Mouse (Mus musculus): Measurements from ENCODE around the gene Il10. TPM values are rescaled to one million over a fixed set of nuclear protein-coding genes. Genes with fewer than 3 reads are reported as not detected.

Il10 gene
- polyA plus RNA-seq, 1 experiment from 2014 or later = 0.04 TPM

DNA sequence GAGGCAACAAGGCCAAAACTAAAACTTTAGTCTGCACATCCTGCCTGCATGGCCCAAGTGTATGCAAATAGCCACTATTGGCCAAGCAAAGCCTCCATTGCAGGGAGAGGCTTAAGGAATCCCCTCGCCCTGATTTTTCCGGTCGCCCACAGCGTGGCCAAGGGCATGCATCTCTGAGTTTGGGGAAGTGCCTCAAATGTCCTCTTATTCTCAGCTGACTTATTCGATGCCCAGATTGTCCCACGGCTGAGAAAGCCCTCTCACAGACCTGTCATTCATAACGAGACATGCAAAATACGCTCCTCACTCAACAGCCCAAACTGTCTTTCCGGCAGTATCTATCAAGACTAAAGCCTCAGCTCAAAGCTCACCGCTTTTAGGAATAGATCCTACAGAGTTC lies 27.0 kb downstream of the Il10 start:
- no peaks in the 10 kb centered on the region for H3K27me3 ChIP-seq
- in situ Hi-C loops (cut with MboI; ENCODE audit: low pct_unique_long_range_greater_than_20kb) = no loop called here
- CTCF ChIA-PET = interaction anchor here (1.1 kb wide), 1 partner anchor 172 kb away, joined by 3 read pairs; no protein-coding TSS in a partner anchor
- POLR2A ChIA-PET = no interaction called here
- ATAC-seq = no peak
- TF ChIP-seq CTCF (IDR thresholded peaks at IDR 0.05) = no peak
- no peak for DNase-seq (ENCODE audit: low read depth, low spot score)

DNA sequence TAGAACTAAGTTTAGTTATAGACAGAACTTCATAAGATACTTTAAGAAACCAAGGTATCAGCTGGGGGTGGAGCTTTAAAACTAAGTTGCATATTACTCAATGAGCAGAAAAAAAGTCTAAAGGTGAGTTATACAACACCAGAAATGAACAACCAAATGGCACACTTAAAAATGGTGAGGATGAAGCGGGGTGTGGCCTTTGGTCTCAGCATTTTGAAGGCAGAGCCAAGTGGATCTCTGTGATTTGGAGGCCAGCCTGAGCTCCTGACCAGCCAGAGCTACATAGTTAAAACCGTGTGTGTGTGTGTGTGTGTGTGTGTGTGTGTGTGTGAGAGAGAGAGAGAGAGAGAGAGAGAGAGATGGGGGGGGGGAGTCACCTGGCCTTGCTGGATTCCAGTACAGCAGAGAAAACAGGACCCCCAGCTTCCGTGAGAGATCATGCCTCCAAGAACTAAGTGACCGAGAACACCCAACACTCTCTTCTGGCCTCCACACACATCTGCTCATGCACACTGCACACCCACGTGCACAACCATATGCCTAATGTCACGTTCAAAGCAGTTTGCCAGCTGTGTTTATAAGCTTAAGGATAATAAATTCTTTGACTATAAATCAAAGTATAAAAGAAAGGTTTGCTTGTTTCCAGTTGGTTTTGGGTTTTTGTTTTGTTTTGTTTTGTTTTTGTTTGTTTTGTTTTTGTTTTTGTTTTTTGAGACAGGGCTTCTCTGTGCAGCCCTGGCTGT lies 28.6 kb downstream of the Il10 start:
- ATAC-seq (no peak), DNase-seq (ENCODE audit: low read depth, low spot score) (no peak)
- POLR2A ChIA-PET = no interaction called here
- no peaks in the 10 kb centered on the region for H3K27me3 ChIP-seq
- TF ChIP-seq CTCF (IDR thresholded peaks at IDR 0.05) = no peak
- in situ Hi-C loops (cut with MboI; ENCODE audit: low pct_unique_long_range_greater_than_20kb) = no loop called here
- CTCF ChIA-PET = interaction anchor here (0.8 to 1.5 kb wide), 4 partner anchors 11 to 250 kb away, joined by 3 to 4 read pairs (median 4); no protein-coding TSS in a partner anchor

DNA sequence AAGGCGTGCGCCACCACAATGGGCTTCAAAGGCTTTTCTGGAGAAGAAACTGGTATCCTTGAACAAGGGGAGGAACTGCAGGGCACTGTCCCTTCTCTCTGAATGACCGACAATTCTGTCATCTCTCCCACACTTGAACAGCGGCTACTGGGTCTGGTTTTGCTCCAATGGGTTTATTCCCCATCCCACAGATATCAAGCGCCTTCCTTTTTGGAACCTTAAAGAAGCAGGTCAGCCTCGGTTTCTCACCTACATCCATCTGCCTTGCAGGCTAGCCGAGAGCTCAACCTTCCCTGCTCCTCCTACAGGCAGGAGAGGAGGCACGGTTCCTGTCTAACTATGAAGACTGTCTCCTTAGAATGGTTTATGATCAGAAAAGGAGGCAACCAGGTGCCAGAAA lies 29.3 kb downstream of the Il10 start:
- ATAC-seq = no peak
- POLR2A ChIA-PET = interaction anchor here (1.3 kb wide), 1 partner anchor 13 kb away, joined by 3 read pairs; no protein-coding TSS in a partner anchor
- no peak for DNase-seq (ENCODE audit: low read depth, low spot score)

DNA sequence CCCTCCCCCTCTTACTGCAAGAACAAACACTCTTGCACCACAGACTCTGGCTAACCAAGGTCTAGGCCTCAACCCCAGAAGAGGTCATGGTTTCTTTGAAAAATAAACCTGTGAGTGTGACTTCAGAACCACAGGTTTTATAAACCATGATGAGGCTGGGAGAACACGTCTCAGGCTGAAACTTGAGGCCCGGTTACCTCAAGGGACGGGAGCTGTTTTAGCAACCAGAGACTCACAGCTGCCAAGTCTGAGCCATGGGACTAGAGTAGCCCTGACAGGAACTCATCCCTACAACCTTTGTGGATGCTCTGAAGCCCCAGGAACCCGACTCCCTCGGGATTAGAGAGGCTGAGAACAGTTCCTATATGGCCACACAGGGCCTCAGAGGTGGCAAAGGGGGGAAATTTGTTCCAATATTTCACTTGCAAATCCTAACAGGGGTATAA lies 29.7 kb downstream of the Il10 start:
- POLR2A ChIA-PET = interaction anchor here (1.3 kb wide), 1 partner anchor 13 kb away, joined by 3 read pairs; no protein-coding TSS in a partner anchor
- CTCF ChIA-PET = interaction anchor here (0.8 to 2.0 kb wide), 3 partner anchors 10 to 23 kb away, joined by 3 to 6 read pairs (median 3); no protein-coding TSS in a partner anchor
- DNase-seq (ENCODE audit: low read depth, low spot score) = no peak
- no peak for ATAC-seq
- in situ Hi-C loops (cut with MboI; ENCODE audit: low pct_unique_long_range_greater_than_20kb) = no loop called here
- no peaks in the 10 kb centered on the region for H3K27me3 ChIP-seq
- no peak for TF ChIP-seq CTCF (IDR thresholded peaks at IDR 0.05)

More for the DNA sequence above, 29.3 kb downstream of the Il10 start:
- CTCF ChIA-PET = interaction anchor here (1.5 to 2.0 kb wide), 3 partner anchors 10 to 24 kb away, joined by 3 to 6 read pairs (median 4); no protein-coding TSS in a partner anchor
- in situ Hi-C loops (cut with MboI; ENCODE audit: low pct_unique_long_range_greater_than_20kb) = no loop called here
- no peak for TF ChIP-seq CTCF (IDR thresholded peaks at IDR 0.05)
- no peaks in the 10 kb centered on the region for H3K27me3 ChIP-seq

DNA sequence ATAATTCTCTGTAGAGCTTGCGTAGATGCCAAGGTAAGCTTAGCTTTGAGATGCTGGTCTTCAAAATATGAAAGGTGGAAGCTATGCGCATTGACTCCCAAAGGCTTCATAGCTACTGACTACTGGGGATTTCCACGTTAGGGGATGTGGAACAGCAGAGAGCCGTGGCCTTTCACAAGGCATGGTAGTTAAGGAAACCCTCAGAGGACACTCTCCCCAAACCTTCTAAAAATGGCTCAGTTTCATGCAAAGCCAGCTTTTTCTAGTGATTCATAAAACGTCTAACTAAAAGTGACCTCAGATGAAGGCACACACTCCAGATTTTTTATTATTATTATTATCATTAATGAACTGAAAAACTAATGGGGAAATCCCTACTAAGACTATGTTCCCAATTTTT lies 30.4 kb downstream of the Il10 start:
- no peaks in the 10 kb centered on the region for H3K27me3 ChIP-seq
- CTCF ChIA-PET = interaction anchor here (0.8 to 2.0 kb wide), 2 partner anchors 11 to 24 kb away, joined by 3 to 6 read pairs; no protein-coding TSS in a partner anchor
- POLR2A ChIA-PET = interaction anchor here (1.3 kb wide), 1 partner anchor 12 kb away, joined by 3 read pairs; no protein-coding TSS in a partner anchor
- no peak for DNase-seq (ENCODE audit: low read depth, low spot score)
- no peak for ATAC-seq
- no peak for TF ChIP-seq CTCF (IDR thresholded peaks at IDR 0.05)
- in situ Hi-C loops (cut with MboI; ENCODE audit: low pct_unique_long_range_greater_than_20kb) = loop anchor here (5.0 to 10.0 kb wide), 3 partner anchors 63 to 255 kb away; no protein-coding TSS in a partner anchor

DNA sequence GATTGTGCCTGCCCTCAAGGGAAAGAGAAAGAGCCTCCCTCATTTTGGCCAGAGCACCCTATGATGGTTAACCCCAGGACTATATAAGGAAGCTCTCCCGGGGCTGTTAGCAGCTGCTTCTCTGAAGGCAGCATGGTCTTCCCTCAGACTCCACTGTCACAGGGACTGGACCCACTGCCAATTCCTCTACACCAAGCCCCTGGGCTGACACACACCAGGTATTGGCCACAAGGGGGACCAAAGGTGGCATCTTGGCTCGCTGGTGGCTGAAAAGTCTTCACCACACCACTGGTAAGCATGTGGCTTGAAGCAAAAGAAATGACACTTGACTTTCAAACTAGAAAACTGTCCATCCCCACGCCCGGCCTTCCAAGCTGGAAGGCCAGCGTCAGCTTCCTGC lies 31.0 kb downstream of the Il10 start:
- in situ Hi-C loops (cut with MboI; ENCODE audit: low pct_unique_long_range_greater_than_20kb) = loop anchor here (5.0 to 10.0 kb wide), 3 partner anchors 63 to 256 kb away; no protein-coding TSS in a partner anchor

DNA sequence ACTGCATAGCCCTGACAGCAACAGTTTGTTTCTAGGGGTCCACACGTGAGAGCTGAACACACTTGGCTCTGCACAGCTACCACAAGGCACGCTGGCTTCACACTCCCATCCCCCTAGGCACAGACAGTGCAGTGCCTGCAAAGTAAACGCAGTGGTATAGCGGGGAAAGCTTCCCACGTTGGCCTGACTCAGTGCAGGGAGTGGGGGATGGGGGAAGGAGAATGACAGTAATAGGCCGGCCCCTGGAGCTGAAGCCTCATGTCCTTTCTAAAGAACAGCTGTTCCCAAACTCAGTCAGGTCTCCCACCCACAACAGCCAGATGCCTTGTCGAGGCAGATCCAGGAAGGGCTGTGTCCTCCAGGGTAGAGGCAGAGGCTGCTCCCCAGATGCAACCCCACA lies 31.4 kb downstream of the Il10 start:
- in situ Hi-C loops (cut with MboI; ENCODE audit: low pct_unique_long_range_greater_than_20kb) = loop anchor here (5.0 to 10.0 kb wide), 3 partner anchors 64 to 256 kb away; no protein-coding TSS in a partner anchor
- ChIA-PET POLR2A (no interaction called here), CTCF (interaction anchor here (1.7 to 2.0 kb wide), 3 partner anchors 8 to 12 kb away, joined by 6 to 7 read pairs (median 6); no protein-coding TSS in a partner anchor)
- ATAC-seq (no peak), DNase-seq (ENCODE audit: low read depth, low spot score) (no peak)
- no peaks in the 10 kb centered on the region for H3K27me3 ChIP-seq
- TF ChIP-seq CTCF (IDR thresholded peaks at IDR 0.05) = no peak

More for the DNA sequence above, 31.0 kb downstream of the Il10 start:
- no peak for ATAC-seq
- ChIA-PET CTCF (interaction anchor here (1.7 to 2.0 kb wide), 2 partner anchors 10 to 12 kb away, joined by 6 to 7 read pairs; no protein-coding TSS in a partner anchor), POLR2A (no interaction called here)
- H3K27me3 ChIP-seq = no peaks in the 10 kb centered on the region
- TF ChIP-seq CTCF (IDR thresholded peaks at IDR 0.05) = no peak
- no peak for DNase-seq (ENCODE audit: low read depth, low spot score)

DNA sequence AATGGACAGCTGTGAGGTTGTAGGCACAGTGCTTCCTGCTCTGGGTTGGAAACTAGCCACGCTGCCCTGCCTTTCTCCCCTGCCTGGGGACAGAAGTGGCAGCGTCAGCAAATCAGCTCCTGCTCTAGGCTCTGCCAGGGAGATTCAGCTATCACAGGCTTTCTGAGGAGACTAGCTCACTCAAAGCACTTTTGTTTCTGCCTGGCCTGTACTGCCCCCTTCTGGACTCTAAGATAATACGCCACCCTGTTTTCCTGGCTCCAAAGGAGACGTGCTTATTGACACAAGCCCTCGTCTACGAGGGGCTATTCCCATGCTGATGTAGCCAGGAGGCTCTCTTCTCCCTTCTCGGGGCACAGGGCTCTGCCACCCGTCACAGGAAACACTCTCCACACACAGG lies 33.6 kb downstream of the Il10 start:
- ChIA-PET CTCF (interaction anchor here (0.7 to 2.0 kb wide), 3 partner anchors 10 to 187 kb away, joined by 3 to 6 read pairs (median 3); no protein-coding TSS in a partner anchor), POLR2A (no interaction called here)
- H3K27me3 ChIP-seq = no peaks in the 10 kb centered on the region
- in situ Hi-C loops (cut with MboI; ENCODE audit: low pct_unique_long_range_greater_than_20kb) = loop anchor here (5.0 to 10.0 kb wide), 3 partner anchors 66 to 258 kb away; no protein-coding TSS in a partner anchor
- no peak for TF ChIP-seq CTCF (IDR thresholded peaks at IDR 0.05)
- ATAC-seq (no peak), DNase-seq (ENCODE audit: low read depth, low spot score) (no peak)

DNA sequence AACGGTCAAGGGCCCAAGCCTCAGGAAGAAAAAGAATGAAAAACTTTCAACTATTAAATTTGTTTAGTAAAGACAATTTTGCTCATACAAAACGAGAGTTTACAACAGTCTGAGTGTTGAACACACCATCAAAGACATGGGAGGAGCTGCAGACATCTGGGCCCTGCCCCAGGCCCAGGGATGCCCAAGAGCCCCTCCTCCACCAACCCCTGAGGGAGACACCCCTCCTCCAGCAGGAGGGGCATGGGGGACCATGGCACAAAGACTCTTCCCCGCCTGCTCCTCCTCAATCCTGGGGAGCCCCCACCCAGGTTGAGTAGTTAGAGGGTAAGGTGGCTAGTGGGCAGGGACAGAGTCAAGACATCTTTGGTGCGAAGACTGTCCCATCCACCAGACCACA lies 34.0 kb downstream of the Il10 start:
- ATAC-seq = no peak
- no peak for DNase-seq (ENCODE audit: low read depth, low spot score)
- ChIA-PET CTCF (interaction anchor here (1.3 kb wide), 1 partner anchor 188 kb away, joined by 3 read pairs; no protein-coding TSS in a partner anchor), POLR2A (no interaction called here)
- in situ Hi-C loops (cut with MboI; ENCODE audit: low pct_unique_long_range_greater_than_20kb) = loop anchor here (5.0 to 10.0 kb wide), 3 partner anchors 66 to 259 kb away; no protein-coding TSS in a partner anchor
- no peaks in the 10 kb centered on the region for H3K27me3 ChIP-seq
- no peak for TF ChIP-seq CTCF (IDR thresholded peaks at IDR 0.05)

DNA sequence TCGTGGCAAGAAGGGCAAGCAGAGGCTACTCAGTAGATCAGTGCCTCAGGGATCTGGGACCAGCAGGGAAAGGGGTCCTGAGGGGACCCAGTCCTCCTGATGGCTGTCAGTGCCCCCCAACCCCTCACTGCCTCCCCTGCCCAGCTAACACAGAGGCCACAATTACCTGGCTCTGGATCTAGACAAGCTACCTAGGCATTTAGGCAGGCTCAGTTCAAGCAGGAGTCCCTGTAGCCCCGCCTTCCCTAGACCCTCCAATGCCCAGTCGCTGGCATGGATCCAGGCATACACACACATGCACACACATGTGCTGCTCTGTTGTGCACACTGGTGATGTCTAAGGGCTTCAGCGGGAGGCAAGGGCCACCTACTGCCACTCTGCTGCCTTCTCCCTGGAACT lies 34.6 kb downstream of the Il10 start:
- ATAC-seq = no peak
- no peaks in the 10 kb centered on the region for H3K27me3 ChIP-seq
- no peak for TF ChIP-seq CTCF (IDR thresholded peaks at IDR 0.05)
- CTCF ChIA-PET = interaction anchor here (1.1 to 1.5 kb wide), 2 partner anchors 16 to 186 kb away, joined by 3 read pairs; no protein-coding TSS in a partner anchor
- POLR2A ChIA-PET = no interaction called here
- in situ Hi-C loops (cut with MboI; ENCODE audit: low pct_unique_long_range_greater_than_20kb) = loop anchor here (5.0 to 10.0 kb wide), 3 partner anchors 67 to 259 kb away; no protein-coding TSS in a partner anchor
- DNase-seq (ENCODE audit: low read depth, low spot score) = no peak
